Mouse (Mus musculus): ENCODE results near the gene Sipa1l2. TPM values are rescaled to one million over a fixed set of nuclear protein-coding genes. Genes with fewer than 3 reads are reported as not detected.

Gene Sipa1l2
- polyA plus RNA-seq, 1 experiment from 2014 or later: 31.8 TPM

- no peak overlapping the region for H3K27ac ChIP-seq
- WGBS: 98% methylated on average over 4 of the region's 4 CpGs
- H3K9me3 ChIP-seq: no peaks in the 10 kb centered on the region
- ATAC-seq: no peak
- no peak overlapping the region for H3K9ac ChIP-seq (replicated peaks)
- H3K36me3 ChIP-seq: no peaks in the 10 kb centered on the region
- peaks cover 22% of the 10 kb centered on the region; the same call in 1 of the 2 replicates for H3K27me3 ChIP-seq
- peaks cover 18% of the 10 kb centered on the region for H3K4me1 ChIP-seq (replicated peaks)
- H3K4me2 ChIP-seq (replicated peaks): no peak overlapping the region
- no peak overlapping the region for H3K4me3 ChIP-seq (replicated peaks)
Measured at GRCm38 (mm10) chr8:125572246-125572645, 2.6 kb upstream of the Sipa1l2 start.

GRCm38 (mm10) chr8:125570835-125571465 is 1.3 kb upstream of the Sipa1l2 start:
- no peak overlapping the region for H3K27ac ChIP-seq
- ATAC-seq: no peak
- H3K9me3 ChIP-seq: no peaks in the 10 kb centered on the region
- H3K9ac ChIP-seq (replicated peaks): no peak overlapping the region
- WGBS: 79% methylated on average over 12 of the region's 12 CpGs
- H3K36me3 ChIP-seq: no peaks in the 10 kb centered on the region
- H3K4me1 ChIP-seq (replicated peaks): peaks cover 31% of the 10 kb centered on the region
- H3K4me2 ChIP-seq (replicated peaks): peak overlapping the region; percentile 71; the same call in 1 of the 2 replicates
- peaks cover 18% of the 10 kb centered on the region; the same call in 1 of the 2 replicates for H3K27me3 ChIP-seq
- H3K4me3 ChIP-seq (replicated peaks): peak overlapping the region; percentile 83; the same call in 1 of the 2 replicates

GRCm38 (mm10) chr8:125570389-125570788 is 781 bp upstream of the Sipa1l2 start:
- WGBS: 13% methylated on average over 13 of the region's 13 CpGs
- peak overlapping the region; percentile 83 for H3K4me3 ChIP-seq (replicated peaks)
- H3K9ac ChIP-seq (replicated peaks): peak overlapping the region; percentile 65
- H3K36me3 ChIP-seq: no peaks in the 10 kb centered on the region
- H3K9me3 ChIP-seq: no peaks in the 10 kb centered on the region
- H3K4me1 ChIP-seq (replicated peaks): peaks cover 35% of the 10 kb centered on the region
- peaks cover 18% of the 10 kb centered on the region; the same call in 1 of the 2 replicates for H3K27me3 ChIP-seq
- H3K27ac ChIP-seq: 0 out of 2 replicates have a peak overlapping the region, but pooled peaks have one; percentile 48
- H3K4me2 ChIP-seq (replicated peaks): peak overlapping the region; percentile 71
- no peak for ATAC-seq

DNA sequence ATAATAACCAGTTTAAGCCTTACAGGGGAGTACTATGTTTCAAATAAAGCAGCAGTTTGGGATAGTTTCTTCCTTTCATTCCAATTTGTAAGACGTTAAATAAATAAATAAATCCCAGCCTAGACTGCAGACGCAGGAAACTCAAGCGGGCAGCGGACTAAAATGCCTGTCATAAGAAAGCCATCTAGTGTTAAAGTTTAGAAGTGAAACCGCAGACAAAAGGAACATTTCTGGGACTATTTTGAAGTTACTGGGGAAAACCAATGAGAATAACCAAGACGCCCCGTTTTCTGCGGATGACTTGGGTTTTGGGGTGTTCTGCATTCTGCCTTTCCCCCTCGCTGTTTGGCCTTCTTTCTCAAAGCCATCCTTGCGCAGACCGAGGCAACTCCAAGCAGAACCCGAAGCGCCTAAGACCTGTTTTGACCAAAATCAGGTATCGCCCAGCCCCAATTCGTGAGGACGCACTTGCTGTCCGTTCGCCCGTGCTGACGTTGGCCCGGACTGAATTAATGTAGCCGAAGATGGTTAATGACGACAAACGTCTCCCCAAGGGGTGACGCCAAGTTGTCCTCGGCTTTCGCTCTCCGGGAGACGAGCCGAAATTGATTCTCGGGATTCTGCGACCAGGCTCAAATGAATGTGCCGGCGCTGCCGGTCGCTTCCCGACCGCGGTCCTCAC is 616 bp downstream of the Sipa1l2 start:
- H3K9me3 ChIP-seq: no peaks in the 10 kb centered on the region
- peak; percentile 22 for ATAC-seq
- H3K4me2 ChIP-seq (replicated peaks): peak overlapping the region; percentile 71
- peaks cover 43% of the 10 kb centered on the region for H3K4me1 ChIP-seq (replicated peaks)
- H3K27me3 ChIP-seq: peaks cover 18% of the 10 kb centered on the region; the same call in 1 of the 2 replicates
- H3K27ac ChIP-seq: peak overlapping the region; percentile 85
- H3K36me3 ChIP-seq: no peaks in the 10 kb centered on the region
- under 1% methylated on average over 39 of the region's 39 CpGs for WGBS
- H3K9ac ChIP-seq (replicated peaks): peak overlapping the region; percentile 90
- peak overlapping the region; percentile 83 for H3K4me3 ChIP-seq (replicated peaks)

- Histone ChIP-seq H3K4me1 (replicated peaks) (peaks cover 47% of the 10 kb centered on the region), H3K36me3 (no peaks in the 10 kb centered on the region), H3K4me3 (replicated peaks) (peak overlapping the region; percentile 83), H3K9ac (replicated peaks) (peak overlapping the region; percentile 90), H3K4me2 (replicated peaks) (peak overlapping the region; percentile 71), H3K9me3 (no peaks in the 10 kb centered on the region), H3K27me3 (peaks cover 18% of the 10 kb centered on the region; the same call in 1 of the 2 replicates), H3K27ac (no peak overlapping the region)
- 4% methylated on average over 14 of the region's 14 CpGs for WGBS
- ATAC-seq: no peak
Measured at GRCm38 (mm10) chr8:125568421-125568850, 1.2 kb downstream of the Sipa1l2 start.

DNA sequence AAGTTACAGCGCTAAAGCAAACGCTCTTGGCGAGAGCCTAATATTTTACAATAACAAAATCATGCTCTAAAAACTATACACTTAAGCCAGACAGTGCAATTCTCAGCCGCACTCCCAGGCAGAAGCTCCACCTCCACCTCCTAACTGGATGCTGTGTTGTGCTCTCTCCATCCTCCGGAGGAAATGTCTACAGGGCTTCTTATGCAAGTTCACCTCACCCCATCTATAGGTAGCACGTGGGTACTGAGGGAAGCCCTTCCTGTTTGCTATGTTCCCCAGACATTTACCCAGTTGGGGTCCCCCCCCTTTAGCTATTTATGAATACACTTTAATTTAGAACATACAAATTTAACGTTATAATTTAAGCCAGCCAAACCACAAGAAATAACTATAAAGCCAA is 2.0 kb downstream of the Sipa1l2 start:
- H3K4me1 ChIP-seq (replicated peaks): peaks cover 56% of the 10 kb centered on the region

DNA sequence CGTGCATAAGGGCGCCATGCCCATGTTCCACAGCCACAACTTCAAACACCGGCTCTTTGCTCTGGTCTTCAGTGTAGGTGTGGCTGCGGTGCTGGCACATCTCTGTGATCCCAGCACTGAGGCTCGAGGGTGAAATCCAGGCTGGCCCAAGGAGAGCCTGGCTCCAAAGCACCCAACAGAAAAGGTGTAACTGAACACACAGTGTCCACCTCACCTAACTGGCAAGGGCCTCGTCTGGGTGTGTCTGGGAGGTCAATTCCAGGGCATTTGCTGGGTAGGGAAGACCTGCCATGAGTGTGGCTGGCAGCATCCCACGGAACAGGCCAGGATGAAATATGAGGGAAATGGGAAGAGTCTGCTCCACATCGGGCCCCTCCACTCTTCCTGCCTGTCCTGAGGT is 6.7 kb downstream of the Sipa1l2 start:
- WGBS: 90% methylated on average over 8 of the region's 8 CpGs
- H3K9ac ChIP-seq (replicated peaks): no peak overlapping the region
- H3K27me3 ChIP-seq: 0 out of 2 replicates have a peak, but pooled peaks cover 3% of the 10 kb centered on the region
- no peak overlapping the region for H3K4me2 ChIP-seq (replicated peaks)
- no peak overlapping the region for H3K4me3 ChIP-seq (replicated peaks)
- no peak overlapping the region for H3K27ac ChIP-seq
- H3K36me3 ChIP-seq: no peaks in the 10 kb centered on the region
- no peak for ATAC-seq
- peaks cover 90% of the 10 kb centered on the region for H3K4me1 ChIP-seq (replicated peaks)
- no peaks in the 10 kb centered on the region for H3K9me3 ChIP-seq

More for the DNA sequence above, 2.0 kb downstream of the Sipa1l2 start:
- H3K27me3 ChIP-seq: peaks cover 18% of the 10 kb centered on the region; the same call in 1 of the 2 replicates
- ATAC-seq: no peak
- no peaks in the 10 kb centered on the region for H3K36me3 ChIP-seq
- no peak overlapping the region for H3K27ac ChIP-seq
- no peaks in the 10 kb centered on the region for H3K9me3 ChIP-seq
- peak overlapping the region; percentile 71 for H3K4me2 ChIP-seq (replicated peaks)
- H3K9ac ChIP-seq (replicated peaks): 0 out of 2 replicates have a peak overlapping the region, but pooled peaks have one; percentile 90
- peak overlapping the region; percentile 83 for H3K4me3 ChIP-seq (replicated peaks)
- 60% methylated on average over 7 of the region's 7 CpGs for WGBS

GRCm38 (mm10) chr8:125560825-125561490 is 8.7 kb downstream of the Sipa1l2 start:
- ATAC-seq: no peak
- 56% methylated on average over 11 of the region's 11 CpGs for WGBS
- H3K36me3 ChIP-seq: 0 out of 2 replicates have a peak, but pooled peaks cover 3% of the 10 kb centered on the region
- H3K27me3 ChIP-seq: 0 out of 2 replicates have a peak, but pooled peaks cover 3% of the 10 kb centered on the region
- H3K4me2 ChIP-seq (replicated peaks): no peak overlapping the region
- H3K9me3 ChIP-seq: no peaks in the 10 kb centered on the region
- H3K4me1 ChIP-seq (replicated peaks): peaks cover 86% of the 10 kb centered on the region
- no peak overlapping the region for H3K4me3 ChIP-seq (replicated peaks)
- H3K27ac ChIP-seq: no peak overlapping the region
- 0 out of 2 replicates have a peak overlapping the region, but pooled peaks have one; percentile 23 for H3K9ac ChIP-seq (replicated peaks)

DNA sequence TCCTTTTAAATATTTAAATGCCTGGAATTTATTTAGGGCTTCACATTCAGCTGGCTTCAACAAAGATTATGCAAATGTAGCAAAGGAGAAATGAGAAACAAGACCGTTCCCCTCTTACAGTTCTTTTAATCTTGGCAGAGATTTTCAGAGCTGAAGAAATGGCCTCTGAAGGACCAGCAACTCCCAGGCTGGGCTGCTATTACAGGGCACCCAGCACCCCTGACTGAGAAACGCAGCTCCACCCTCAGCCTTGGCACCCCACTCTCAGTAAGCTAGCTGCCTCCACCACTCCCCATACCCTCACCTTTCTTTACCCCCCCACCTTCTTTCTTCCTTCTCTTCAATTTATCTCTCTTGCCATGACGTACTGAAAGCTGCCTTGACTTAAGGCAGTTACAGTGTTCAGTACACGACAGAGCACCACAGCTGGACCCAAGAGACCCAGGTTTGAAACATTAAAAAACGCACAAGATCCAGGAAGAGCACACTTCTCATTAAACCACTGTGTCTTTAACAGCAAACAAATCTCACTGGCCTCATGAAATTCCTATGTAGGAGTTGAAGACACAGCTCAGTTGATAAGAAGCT is 10.4 kb downstream of the Sipa1l2 start:
- peak overlapping the region; percentile 93 for H3K27ac ChIP-seq
- H3K9me3 ChIP-seq: no peaks in the 10 kb centered on the region
- 0 out of 2 replicates have a peak overlapping the region, but pooled peaks have one; percentile 10 for H3K4me3 ChIP-seq (replicated peaks)
- H3K27me3 ChIP-seq: 0 out of 2 replicates have a peak, but pooled peaks cover 3% of the 10 kb centered on the region
- H3K9ac ChIP-seq (replicated peaks): peak overlapping the region; percentile 48
- H3K36me3 ChIP-seq: 0 out of 2 replicates have a peak, but pooled peaks cover 3% of the 10 kb centered on the region
- H3K4me1 ChIP-seq (replicated peaks): peaks cover 77% of the 10 kb centered on the region
- peak overlapping the region; percentile 50 for H3K4me2 ChIP-seq (replicated peaks)
- peak; percentile 72 for ATAC-seq
- 21% methylated on average over 5 of the region's 5 CpGs for WGBS

GRCm38 (mm10) chr8:125558109-125559065 is 11.2 kb downstream of the Sipa1l2 start:
- 0 out of 2 replicates have a peak, but pooled peaks cover 3% of the 10 kb centered on the region for H3K36me3 ChIP-seq
- peak overlapping the region; percentile 48 for H3K9ac ChIP-seq (replicated peaks)
- no peaks in the 10 kb centered on the region for H3K9me3 ChIP-seq
- H3K27me3 ChIP-seq: 0 out of 2 replicates have a peak, but pooled peaks cover 3% of the 10 kb centered on the region
- peak overlapping the region; percentile 10; the same call in 1 of the 2 replicates for H3K4me3 ChIP-seq (replicated peaks)
- peak; percentile 84 for ATAC-seq
- H3K27ac ChIP-seq: peak overlapping the region; percentile 93
- WGBS: 20% methylated on average over 23 of the region's 23 CpGs
- peak overlapping the region; percentile 50 for H3K4me2 ChIP-seq (replicated peaks)
- H3K4me1 ChIP-seq (replicated peaks): peaks cover 75% of the 10 kb centered on the region

Measured in midbrain, embryonic 13.5 days (tissue).